Mouse (Mus musculus): Measurements from ENCODE around the gene Klf15.

GRCm38 (mm10) chr6:90436192-90436907 is 26.0 kb upstream of the Klf15 start:
- TF ChIP-seq POLR2A (IDR thresholded peaks at IDR 0.05; ENCODE audit: borderline replicate concordance, control insufficient read depth, low read depth, low read length) (no peak), CTCF (IDR thresholded peaks at IDR 0.05; ENCODE audit: control insufficient read depth, insufficient read depth, low read length) (no peak)
